Mouse (Mus musculus): ENCODE measurements around the gene Rab3c. TPM values are rescaled to one million over a fixed set of nuclear protein-coding genes. Genes with fewer than 3 reads are reported as not detected.

Rab3c gene
- polyA plus RNA-seq, 1 experiment from 2014 or later: 2.6 TPM

GRCm38 (mm10) chr13:110138644-110139043 lies 142.2 kb downstream of the Rab3c start:
- H3K27ac ChIP-seq: no peak overlapping the region
- no peaks in the 10 kb centered on the region for H3K27me3 ChIP-seq
- H3K36me3 ChIP-seq: no peaks in the 10 kb centered on the region
- no peak overlapping the region for H3K4me3 ChIP-seq
- no peak overlapping the region for H3K9ac ChIP-seq
- H3K4me2 ChIP-seq: no peak overlapping the region
- WGBS: 78% methylated on average over 5 of the region's 5 CpGs
- H3K9me3 ChIP-seq: no peaks in the 10 kb centered on the region
- no peak for ATAC-seq (ENCODE audit: insufficient number of reproducible peaks, insufficient read depth, low FRiP score, low TSS enrichment, low read depth)
- H3K4me1 ChIP-seq: no peaks in the 10 kb centered on the region

- no peak overlapping the region for H3K27ac ChIP-seq
- 55% methylated on average over 12 of the region's 12 CpGs for WGBS
- H3K36me3 ChIP-seq: no peaks in the 10 kb centered on the region
- no peaks in the 10 kb centered on the region for H3K27me3 ChIP-seq
- H3K4me3 ChIP-seq: no peak overlapping the region
- no peak overlapping the region for H3K9ac ChIP-seq
- ATAC-seq (ENCODE audit: insufficient number of reproducible peaks, insufficient read depth, low FRiP score, low TSS enrichment, low read depth): no peak
- H3K4me1 ChIP-seq: 0 out of 2 replicates have a peak, but pooled peaks cover 3% of the 10 kb centered on the region
- no peaks in the 10 kb centered on the region for H3K9me3 ChIP-seq
- no peak overlapping the region for H3K4me2 ChIP-seq
Measured at GRCm38 (mm10) chr13:110127613-110128258, 153.1 kb downstream of the Rab3c start.

GRCm38 (mm10) chr13:110122825-110123224 lies 158.0 kb downstream of the Rab3c start:
- ATAC-seq (ENCODE audit: insufficient number of reproducible peaks, insufficient read depth, low FRiP score, low TSS enrichment, low read depth): no peak
- no peaks in the 10 kb centered on the region for H3K27me3 ChIP-seq

GRCm38 (mm10) chr13:110116892-110117291 lies 163.9 kb downstream of the Rab3c start:
- no peak overlapping the region for H3K4me3 ChIP-seq
- H3K4me1 ChIP-seq: 0 out of 2 replicates have a peak, but pooled peaks cover 3% of the 10 kb centered on the region
- ATAC-seq (ENCODE audit: insufficient number of reproducible peaks, insufficient read depth, low FRiP score, low TSS enrichment, low read depth): no peak
- no peak overlapping the region for H3K9ac ChIP-seq
- no peak overlapping the region for H3K4me2 ChIP-seq
- 90% methylated on average over 5 of the region's 5 CpGs for WGBS
- no peaks in the 10 kb centered on the region for H3K36me3 ChIP-seq
- no peaks in the 10 kb centered on the region for H3K27me3 ChIP-seq
- no peaks in the 10 kb centered on the region for H3K9me3 ChIP-seq
- no peak overlapping the region for H3K27ac ChIP-seq

More at GRCm38 (mm10) chr13:110122825-110123224, 158.0 kb downstream of the Rab3c start:
- Histone ChIP-seq H3K9me3 (no peaks in the 10 kb centered on the region), H3K27ac (no peak overlapping the region), H3K9ac (no peak overlapping the region), H3K4me3 (no peak overlapping the region), H3K36me3 (no peaks in the 10 kb centered on the region), H3K4me2 (no peak overlapping the region), H3K4me1 (0 out of 2 replicates have a peak, but pooled peaks cover 3% of the 10 kb centered on the region)
- 86% methylated on average over 4 of the region's 4 CpGs for WGBS

- ATAC-seq (ENCODE audit: insufficient number of reproducible peaks, insufficient read depth, low FRiP score, low TSS enrichment, low read depth): no peak
- no peak overlapping the region for H3K9ac ChIP-seq
- WGBS: 79% methylated on average over 3 of the region's 3 CpGs
Measured at GRCm38 (mm10) chr13:110116316-110116715, 164.5 kb downstream of the Rab3c start.

GRCm38 (mm10) chr13:110114870-110115645 lies 165.7 kb downstream of the Rab3c start:
- Histone ChIP-seq H3K4me3 (no peak overlapping the region), H3K4me2 (no peak overlapping the region), H3K27ac (no peak overlapping the region), H3K9me3 (no peaks in the 10 kb centered on the region), H3K4me1 (0 out of 2 replicates have a peak, but pooled peaks cover 3% of the 10 kb centered on the region), H3K27me3 (no peaks in the 10 kb centered on the region), H3K9ac (no peak overlapping the region), H3K36me3 (no peaks in the 10 kb centered on the region)
- WGBS: 52% methylated on average over 7 of the region's 7 CpGs
- ATAC-seq (ENCODE audit: insufficient number of reproducible peaks, insufficient read depth, low FRiP score, low TSS enrichment, low read depth): no peak

More at GRCm38 (mm10) chr13:110116316-110116715, 164.5 kb downstream of the Rab3c start:
- H3K4me1 ChIP-seq: 0 out of 2 replicates have a peak, but pooled peaks cover 3% of the 10 kb centered on the region
- no peaks in the 10 kb centered on the region for H3K36me3 ChIP-seq
- H3K4me3 ChIP-seq: no peak overlapping the region
- no peak overlapping the region for H3K4me2 ChIP-seq
- no peak overlapping the region for H3K27ac ChIP-seq
- no peaks in the 10 kb centered on the region for H3K27me3 ChIP-seq
- no peaks in the 10 kb centered on the region for H3K9me3 ChIP-seq

- Histone ChIP-seq H3K9me3 (no peaks in the 10 kb centered on the region), H3K4me1 (0 out of 2 replicates have a peak, but pooled peaks cover 3% of the 10 kb centered on the region)
- ATAC-seq (ENCODE audit: insufficient number of reproducible peaks, insufficient read depth, low FRiP score, low TSS enrichment, low read depth): no peak
Measured at GRCm38 (mm10) chr13:110113711-110114110, 167.1 kb downstream of the Rab3c start.

GRCm38 (mm10) chr13:110097424-110098050 lies 183.3 kb downstream of the Rab3c start:
- WGBS: 79% methylated on average over 6 of the region's 6 CpGs
- Histone ChIP-seq H3K27me3 (no peaks in the 10 kb centered on the region), H3K9me3 (no peaks in the 10 kb centered on the region), H3K9ac (no peak overlapping the region), H3K4me3 (no peak overlapping the region), H3K36me3 (no peaks in the 10 kb centered on the region), H3K27ac (no peak overlapping the region), H3K4me1 (peaks cover 16% of the 10 kb centered on the region), H3K4me2 (no peak overlapping the region)
- no peak for ATAC-seq (ENCODE audit: insufficient number of reproducible peaks, insufficient read depth, low FRiP score, low TSS enrichment, low read depth)

More at GRCm38 (mm10) chr13:110113711-110114110, 167.1 kb downstream of the Rab3c start:
- H3K9ac ChIP-seq: no peak overlapping the region
- no peaks in the 10 kb centered on the region for H3K36me3 ChIP-seq
- H3K27ac ChIP-seq: no peak overlapping the region
- H3K4me3 ChIP-seq: no peak overlapping the region
- WGBS: 87% methylated on average over 6 of the region's 6 CpGs
- H3K4me2 ChIP-seq: no peak overlapping the region
- no peaks in the 10 kb centered on the region for H3K27me3 ChIP-seq

- 62% methylated on average over 6 of the region's 6 CpGs for WGBS
- Histone ChIP-seq H3K36me3 (no peaks in the 10 kb centered on the region), H3K9me3 (no peaks in the 10 kb centered on the region), H3K27ac (no peak overlapping the region), H3K4me3 (no peak overlapping the region), H3K4me1 (peaks cover 16% of the 10 kb centered on the region), H3K4me2 (no peak overlapping the region), H3K9ac (no peak overlapping the region), H3K27me3 (no peaks in the 10 kb centered on the region)
- ATAC-seq (ENCODE audit: insufficient number of reproducible peaks, insufficient read depth, low FRiP score, low TSS enrichment, low read depth): no peak
Measured at GRCm38 (mm10) chr13:110094998-110095397, 185.8 kb downstream of the Rab3c start.

- no peak overlapping the region for H3K9ac ChIP-seq
- no peaks in the 10 kb centered on the region for H3K9me3 ChIP-seq
- no peak overlapping the region for H3K4me3 ChIP-seq
- H3K4me2 ChIP-seq: peak overlapping the region; percentile 24
- H3K4me1 ChIP-seq: peaks cover 16% of the 10 kb centered on the region
- H3K27ac ChIP-seq: peak overlapping the region; percentile 44; the same call in 1 of the 2 replicates
- WGBS: 55% methylated on average over 17 of the region's 17 CpGs
- H3K36me3 ChIP-seq: no peaks in the 10 kb centered on the region
- H3K27me3 ChIP-seq: no peaks in the 10 kb centered on the region
- ATAC-seq (ENCODE audit: insufficient number of reproducible peaks, insufficient read depth, low FRiP score, low TSS enrichment, low read depth): no peak; the same call in 1 of the 2 replicates
Measured at GRCm38 (mm10) chr13:110093720-110094685, 186.8 kb downstream of the Rab3c start.

- no peaks in the 10 kb centered on the region for H3K9me3 ChIP-seq
- ATAC-seq (ENCODE audit: insufficient number of reproducible peaks, insufficient read depth, low FRiP score, low TSS enrichment, low read depth): no peak
- H3K9ac ChIP-seq: no peak overlapping the region
- WGBS: 94% methylated on average over 8 of the region's 8 CpGs
- no peak overlapping the region for H3K27ac ChIP-seq
- no peaks in the 10 kb centered on the region for H3K4me1 ChIP-seq
- H3K27me3 ChIP-seq: no peaks in the 10 kb centered on the region
- H3K36me3 ChIP-seq: no peaks in the 10 kb centered on the region
- no peak overlapping the region for H3K4me3 ChIP-seq
- H3K4me2 ChIP-seq: no peak overlapping the region
Measured at GRCm38 (mm10) chr13:110083961-110084360, 196.8 kb downstream of the Rab3c start.

All from embryonic facial prominence, embryonic 13.5 days (tissue).